Mouse (Mus musculus): ENCODE data around the gene Pard3. TPM values are rescaled to one million over a fixed set of nuclear protein-coding genes. Genes with fewer than 3 reads are reported as not detected.
A peak's percentile ranks its signal among the peaks of the same experiment; 100 is the strongest.

Gene Pard3
- polyA plus RNA-seq, 1 experiment = 10.4 TPM

DNA sequence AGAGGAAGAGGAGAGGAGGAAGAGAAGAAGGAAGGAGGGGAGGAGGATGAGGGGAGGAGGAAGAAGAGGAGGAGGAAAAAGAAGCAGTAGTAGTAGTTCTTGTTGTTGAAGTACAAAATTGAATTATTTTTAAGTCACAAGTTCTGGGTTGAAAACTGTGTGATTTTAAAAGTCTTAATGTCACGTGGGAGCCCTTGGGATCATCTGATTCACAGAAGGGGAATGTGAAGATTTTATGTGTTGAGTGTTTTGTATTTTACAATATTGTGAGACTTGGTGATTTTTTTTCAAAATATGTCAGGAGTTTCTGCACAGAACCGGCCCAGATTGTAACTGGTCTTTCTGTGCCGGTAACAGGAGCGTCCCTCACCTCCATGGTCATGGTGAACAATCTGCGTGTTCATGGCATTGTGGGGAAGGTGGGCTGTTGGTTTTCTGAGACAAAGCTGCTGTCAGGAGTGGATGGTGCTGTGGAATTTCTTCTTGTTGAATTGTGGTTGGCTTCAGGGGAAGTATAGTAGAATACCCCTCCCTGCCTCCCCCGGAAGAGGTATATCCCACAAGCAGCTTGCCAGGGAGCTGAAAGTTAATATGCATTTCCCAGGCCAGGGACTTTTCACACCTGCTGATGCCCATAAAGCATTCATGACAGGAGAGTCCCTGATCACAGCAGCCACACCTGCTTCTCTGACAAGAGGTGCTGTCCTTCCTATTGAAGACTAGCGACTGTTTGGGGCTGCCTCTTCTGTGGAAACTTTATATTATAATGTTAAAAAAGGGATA is 254.9 kb downstream of the Pard3 start:
- Histone ChIP-seq H3K36me3 (ENCODE audit: control insufficient read depth, insufficient read depth, low read length) (no peaks in the 10 kb centered on the region), H3K27me3 (ENCODE audit: control insufficient read depth, insufficient read depth, low read length) (no peaks in the 10 kb centered on the region), H3K4me1 (replicated peaks; ENCODE audit: control insufficient read depth, insufficient read depth, low read length) (peaks cover 8% of the 10 kb centered on the region), H3K27ac (ENCODE audit: control insufficient read depth, insufficient read depth, low read length) (peak overlapping the region; percentile 23; the same call in 1 of the 2 replicates), H3K4me3 (ENCODE audit: control insufficient read depth, insufficient read depth, low read length) (no peak overlapping the region)
- DNase-seq = no peak
- WGBS = 6% methylated on average over 7 of the region's 7 CpGs
- no peak for TF ChIP-seq CTCF (IDR thresholded peaks at IDR 0.05; ENCODE audit: borderline replicate concordance, control insufficient read depth, extremely low read depth, insufficient read depth, low read length, poor library complexity)

- 97% methylated on average over 5 of the region's 5 CpGs for WGBS
- H3K4me3 ChIP-seq (ENCODE audit: control insufficient read depth, insufficient read depth, low read length) = no peak overlapping the region
Measured at GRCm38 (mm10) chr8:127320930-127321329, 257.2 kb downstream of the Pard3 start.

GRCm38 (mm10) chr8:127323583-127324360 is 260.1 kb downstream of the Pard3 start:
- Histone ChIP-seq H3K4me3 (ENCODE audit: control insufficient read depth, insufficient read depth, low read length) (no peak overlapping the region), H3K36me3 (ENCODE audit: control insufficient read depth, insufficient read depth, low read length) (no peaks in the 10 kb centered on the region), H3K27me3 (ENCODE audit: control insufficient read depth, insufficient read depth, low read length) (no peaks in the 10 kb centered on the region), H3K4me1 (replicated peaks; ENCODE audit: control insufficient read depth, insufficient read depth, low read length) (peaks cover 7% of the 10 kb centered on the region), H3K27ac (ENCODE audit: control insufficient read depth, insufficient read depth, low read length) (no peak overlapping the region)
- DNase-seq = no peak
- no peak for TF ChIP-seq CTCF (IDR thresholded peaks at IDR 0.05; ENCODE audit: borderline replicate concordance, control insufficient read depth, extremely low read depth, insufficient read depth, low read length, poor library complexity)
- no peak for TF ChIP-seq POLR2A (IDR thresholded peaks at IDR 0.05; ENCODE audit: control insufficient read depth, extremely low read depth, insufficient read depth, low read length, poor library complexity)
- WGBS = 97% methylated on average over 10 of the region's 10 CpGs

More at GRCm38 (mm10) chr8:127320930-127321329, 257.2 kb downstream of the Pard3 start:
- no peaks in the 10 kb centered on the region for H3K36me3 ChIP-seq (ENCODE audit: control insufficient read depth, insufficient read depth, low read length)
- TF ChIP-seq CTCF (IDR thresholded peaks at IDR 0.05; ENCODE audit: borderline replicate concordance, control insufficient read depth, extremely low read depth, insufficient read depth, low read length, poor library complexity) = no peak
- no peak for TF ChIP-seq POLR2A (IDR thresholded peaks at IDR 0.05; ENCODE audit: control insufficient read depth, extremely low read depth, insufficient read depth, low read length, poor library complexity)
- H3K27ac ChIP-seq (ENCODE audit: control insufficient read depth, insufficient read depth, low read length) = no peak overlapping the region
- H3K4me1 ChIP-seq (replicated peaks; ENCODE audit: control insufficient read depth, insufficient read depth, low read length) = peaks cover 14% of the 10 kb centered on the region
- DNase-seq = no peak
- no peaks in the 10 kb centered on the region for H3K27me3 ChIP-seq (ENCODE audit: control insufficient read depth, insufficient read depth, low read length)

GRCm38 (mm10) chr8:127324836-127325570 is 261.3 kb downstream of the Pard3 start:
- TF ChIP-seq POLR2A (IDR thresholded peaks at IDR 0.05; ENCODE audit: control insufficient read depth, extremely low read depth, insufficient read depth, low read length, poor library complexity) = no peak
- no peak for TF ChIP-seq CTCF (IDR thresholded peaks at IDR 0.05; ENCODE audit: borderline replicate concordance, control insufficient read depth, extremely low read depth, insufficient read depth, low read length, poor library complexity)
- Histone ChIP-seq H3K36me3 (ENCODE audit: control insufficient read depth, insufficient read depth, low read length) (no peaks in the 10 kb centered on the region), H3K27ac (ENCODE audit: control insufficient read depth, insufficient read depth, low read length) (peak overlapping the region; percentile 47; the same call in 1 of the 2 replicates), H3K4me3 (ENCODE audit: control insufficient read depth, insufficient read depth, low read length) (no peak overlapping the region), H3K4me1 (replicated peaks; ENCODE audit: control insufficient read depth, insufficient read depth, low read length) (peaks cover 6% of the 10 kb centered on the region; the same call in 1 of the 2 replicates), H3K27me3 (ENCODE audit: control insufficient read depth, insufficient read depth, low read length) (no peaks in the 10 kb centered on the region)
- no peak for DNase-seq
- WGBS = 39% methylated on average over 3 of the region's 3 CpGs

GRCm38 (mm10) chr8:127325749-127326148 is 262.1 kb downstream of the Pard3 start:
- TF ChIP-seq CTCF (IDR thresholded peaks at IDR 0.05; ENCODE audit: borderline replicate concordance, control insufficient read depth, extremely low read depth, insufficient read depth, low read length, poor library complexity) = no peak
- no peak for TF ChIP-seq POLR2A (IDR thresholded peaks at IDR 0.05; ENCODE audit: control insufficient read depth, extremely low read depth, insufficient read depth, low read length, poor library complexity)
- Histone ChIP-seq H3K4me1 (replicated peaks; ENCODE audit: control insufficient read depth, insufficient read depth, low read length) (peaks cover 6% of the 10 kb centered on the region; the same call in 1 of the 2 replicates), H3K27ac (ENCODE audit: control insufficient read depth, insufficient read depth, low read length) (no peak overlapping the region), H3K36me3 (ENCODE audit: control insufficient read depth, insufficient read depth, low read length) (no peaks in the 10 kb centered on the region), H3K4me3 (ENCODE audit: control insufficient read depth, insufficient read depth, low read length) (no peak overlapping the region), H3K27me3 (ENCODE audit: control insufficient read depth, insufficient read depth, low read length) (no peaks in the 10 kb centered on the region)
- 43% methylated on average over 5 of the region's 5 CpGs for WGBS
- no peak for DNase-seq
